Mouse (Mus musculus) limb, embryonic 15.5 days (tissue): ENCODE data around the gene Pdzrn3. TPM values are rescaled to one million over a fixed set of nuclear protein-coding genes. Genes with fewer than 3 reads are reported as not detected.

Experiments
- ATAC-seq: fragments of 200-750 bp; cut with Nextera tagmentation; 2 replicates; pipeline ENCODE4 v1.8.0; 2017; ENCODE audit warnings: low read depth, moderate TSS enrichment; ENCODE audit not compliant: insufficient number of reproducible peaks, low FRiP score, low TSS enrichment
- H3K27ac ChIP-seq: fragments of 300-500 bp; sonication (generic); 2 replicates; pipeline ENCODE4 v1.5.1; 2015; ENCODE audit warnings: moderate library complexity, mild to moderate bottlenecking, inconsistent platforms
- H3K27me3 ChIP-seq: fragments of 300-500 bp; sonication (generic); 2 replicates; pipeline ENCODE4 v1.6.1; 2015; ENCODE audit warnings: inconsistent platforms
- H3K36me3 ChIP-seq: fragments of 300-500 bp; sonication (generic); 2 replicates; pipeline ENCODE4 v1.6.1; 2015; ENCODE audit warnings: inconsistent platforms
- H3K4me1 ChIP-seq: fragments of 300-500 bp; sonication (generic); 2 replicates; pipeline ENCODE4 v1.6.1; 2015; ENCODE audit warnings: inconsistent platforms
- H3K4me2 ChIP-seq: fragments of 300-500 bp; sonication (generic); 2 replicates; pipeline ENCODE4 v1.6.1; 2015; ENCODE audit warnings: mild to moderate bottlenecking, inconsistent platforms
- H3K4me3 ChIP-seq: fragments of 300-500 bp; sonication (generic); 2 replicates; pipeline ENCODE4 v1.5.1; 2015; ENCODE audit warnings: mild to moderate bottlenecking, inconsistent platforms
- H3K9ac ChIP-seq: fragments of 300-500 bp; sonication (generic); 2 replicates; pipeline ENCODE4 v1.6.1; 2015; ENCODE audit warnings: inconsistent platforms
- H3K9me3 ChIP-seq: fragments of 300-500 bp; sonication (generic); 2 replicates; pipeline ENCODE4 v1.6.1; 2016; ENCODE audit warnings: inconsistent platforms
- WGBS: fragments of 180-500 bp; shearing (Covaris S2); methylation state at CpG from one replicate; pipeline ENCODE4 v1.1.7; 2015; 5-methylcytosine and 5-hydroxymethylcytosine counted together
- polyA plus RNA-seq: library from polyadenylated mRNA; unstranded; fragments of >200 nt; fragmentation: Nextera tagmentation; extraction: Ambion mirVana; gene quantifications from 2 replicates; pipeline ENCODE4 v1.2.1, GENCODE M21; 2015

Pdzrn3 gene
- polyA plus RNA-seq, 1 experiment from 2014 or later = 11.7 TPM

DNA sequence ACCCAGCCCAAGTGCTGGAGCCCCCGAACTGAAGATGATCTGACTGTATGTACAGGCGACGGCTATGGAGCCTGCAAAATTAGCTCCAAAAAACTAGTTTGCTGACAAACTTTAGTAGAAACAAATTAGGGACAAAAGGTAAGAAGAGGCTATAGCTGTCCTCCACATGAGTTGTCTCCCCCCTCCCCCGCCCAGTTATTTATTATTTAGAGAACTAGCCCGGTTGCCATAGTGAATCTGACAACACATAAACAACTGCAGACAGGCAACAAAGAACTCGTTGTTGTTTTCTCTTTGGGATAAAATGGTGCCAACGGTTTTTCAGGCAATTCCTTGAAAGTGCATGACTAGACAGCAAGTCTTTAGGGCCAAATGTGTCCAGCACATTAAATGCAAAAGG lies 7.3 kb upstream of the Pdzrn3 start:
- H3K4me2 ChIP-seq = no peak overlapping the region
- no peaks in the 10 kb centered on the region for H3K27me3 ChIP-seq
- H3K9me3 ChIP-seq = no peaks in the 10 kb centered on the region
- 66% methylated on average over 7 of the region's 7 CpGs for WGBS
- no peak for ATAC-seq
- H3K4me3 ChIP-seq = no peak overlapping the region
- H3K9ac ChIP-seq = no peak overlapping the region
- no peak overlapping the region for H3K27ac ChIP-seq
- no peaks in the 10 kb centered on the region for H3K36me3 ChIP-seq
- peaks cover 2% of the 10 kb centered on the region; the same call in 1 of the 2 replicates for H3K4me1 ChIP-seq

DNA sequence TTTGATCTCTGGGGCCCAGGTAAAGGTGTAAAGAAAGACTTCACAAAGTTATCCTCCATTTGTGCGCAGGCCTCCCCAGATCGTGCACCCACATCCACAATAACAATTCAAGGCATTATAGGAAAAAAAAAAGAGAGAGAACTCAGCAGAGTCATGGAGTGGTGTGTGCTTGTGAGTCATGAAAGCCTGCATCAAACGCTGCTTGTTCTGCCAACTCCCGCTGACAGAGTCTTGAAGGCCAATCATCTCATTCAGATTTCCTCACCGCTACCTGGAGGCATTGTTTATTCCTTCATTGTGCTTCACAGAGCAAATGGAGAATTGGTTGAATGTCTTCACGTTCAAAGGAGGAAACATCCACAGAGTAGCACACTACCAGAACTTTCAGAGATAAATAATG lies 6.8 kb upstream of the Pdzrn3 start:
- Histone ChIP-seq H3K4me1 (peaks cover 2% of the 10 kb centered on the region; the same call in 1 of the 2 replicates), H3K36me3 (no peaks in the 10 kb centered on the region), H3K4me3 (no peak overlapping the region), H3K9ac (no peak overlapping the region), H3K4me2 (no peak overlapping the region), H3K9me3 (no peaks in the 10 kb centered on the region), H3K27me3 (no peaks in the 10 kb centered on the region), H3K27ac (no peak overlapping the region)
- 75% methylated on average over 6 of the region's 6 CpGs for WGBS
- ATAC-seq = no peak

DNA sequence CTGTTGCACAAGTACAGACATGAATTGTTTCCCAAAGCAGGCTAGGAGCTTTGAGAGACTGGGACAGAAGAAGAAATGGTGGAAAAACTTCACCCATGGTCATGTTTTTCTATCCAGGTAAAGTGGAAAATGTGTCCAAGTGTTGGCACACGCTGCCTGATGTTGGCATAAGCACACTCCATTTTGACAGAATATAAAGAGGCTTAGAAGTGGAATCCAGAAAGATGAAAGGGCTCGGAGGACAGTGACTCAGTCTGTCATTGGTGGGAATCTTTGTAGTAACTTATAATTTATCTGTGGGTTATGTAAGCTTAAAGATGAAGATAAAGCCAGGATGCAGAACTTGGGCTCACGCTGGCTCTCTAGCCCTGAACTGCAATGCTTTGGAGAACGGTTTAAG lies 5.2 kb upstream of the Pdzrn3 start:
- no peak for ATAC-seq
- H3K4me3 ChIP-seq = no peak overlapping the region
- H3K36me3 ChIP-seq = no peaks in the 10 kb centered on the region
- no peak overlapping the region for H3K27ac ChIP-seq
- no peak overlapping the region for H3K4me2 ChIP-seq
- H3K9me3 ChIP-seq = no peaks in the 10 kb centered on the region
- H3K9ac ChIP-seq = no peak overlapping the region
- WGBS = 76% methylated on average over 4 of the region's 4 CpGs
- H3K4me1 ChIP-seq = peaks cover 8% of the 10 kb centered on the region
- no peaks in the 10 kb centered on the region for H3K27me3 ChIP-seq

DNA sequence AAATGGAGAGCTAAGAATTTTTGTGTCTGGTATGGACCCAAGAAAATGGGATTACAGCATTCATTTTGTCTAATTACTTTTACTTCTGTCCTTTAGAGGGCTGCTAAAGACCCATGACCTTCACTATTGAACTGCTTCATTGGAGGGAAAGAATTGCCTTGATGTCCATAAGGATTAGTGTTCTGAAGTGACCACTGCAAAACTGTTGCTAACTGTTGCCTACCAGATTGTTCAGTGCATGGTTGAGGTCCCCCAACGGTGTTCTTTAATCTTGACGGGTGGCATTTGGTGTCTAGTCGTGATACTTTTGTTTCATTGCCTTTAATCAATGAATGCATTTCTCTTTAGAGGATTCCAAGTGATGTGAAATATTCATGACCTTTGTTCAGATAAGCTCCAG lies 1.8 kb upstream of the Pdzrn3 start:
- H3K9ac ChIP-seq = no peak overlapping the region
- no peak for ATAC-seq
- peaks cover 23% of the 10 kb centered on the region for H3K4me1 ChIP-seq
- 65% methylated on average over 3 of the region's 3 CpGs for WGBS
- H3K9me3 ChIP-seq = no peaks in the 10 kb centered on the region
- H3K27ac ChIP-seq = no peak overlapping the region
- 0 out of 2 replicates have a peak overlapping the region, but pooled peaks have one; percentile 3 for H3K4me2 ChIP-seq
- H3K36me3 ChIP-seq = no peaks in the 10 kb centered on the region
- no peak overlapping the region for H3K4me3 ChIP-seq
- H3K27me3 ChIP-seq = no peaks in the 10 kb centered on the region

DNA sequence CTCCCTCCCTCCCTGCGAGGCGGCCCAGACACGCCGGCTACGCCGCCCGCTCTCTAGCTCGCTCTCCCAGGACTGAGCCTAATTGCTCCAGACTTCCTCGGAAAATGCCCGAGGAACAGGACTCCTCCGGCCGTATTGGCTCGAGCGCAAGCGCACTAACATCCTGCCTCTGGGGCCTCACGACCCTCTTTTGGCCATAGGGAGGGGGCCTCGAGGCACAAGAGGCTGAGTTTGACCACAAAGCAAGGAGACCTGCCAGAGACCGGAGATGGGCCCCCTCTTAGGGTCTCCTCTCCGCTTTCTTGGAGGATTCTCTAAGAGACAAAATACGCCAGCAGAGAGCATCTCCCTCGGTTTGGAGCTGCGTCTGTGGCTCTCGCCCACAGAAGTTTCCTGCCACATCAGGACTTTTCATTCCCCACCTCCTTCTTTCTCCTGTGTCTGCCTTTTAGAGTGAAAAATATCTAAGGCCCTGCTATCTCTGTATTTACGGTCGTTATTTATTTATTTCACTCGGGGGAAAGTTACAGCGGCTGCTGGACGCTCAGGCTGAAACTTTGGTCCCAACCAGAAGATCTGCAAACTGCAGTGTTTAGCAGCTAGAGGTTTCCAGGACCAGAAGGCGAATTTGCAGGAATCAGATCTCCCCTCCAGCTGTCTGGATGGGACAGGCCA lies 375 bp upstream of the Pdzrn3 start:
- Histone ChIP-seq H3K9me3 (no peaks in the 10 kb centered on the region), H3K27ac (peak overlapping the region; percentile 96), H3K4me1 (peaks cover 33% of the 10 kb centered on the region), H3K9ac (peak overlapping the region; percentile 72), H3K27me3 (no peaks in the 10 kb centered on the region), H3K4me3 (peak overlapping the region; percentile 74), H3K36me3 (no peaks in the 10 kb centered on the region), H3K4me2 (peak overlapping the region; percentile 91)
- WGBS = 1% methylated on average over 29 of the region's 29 CpGs
- peak; percentile 84 for ATAC-seq

DNA sequence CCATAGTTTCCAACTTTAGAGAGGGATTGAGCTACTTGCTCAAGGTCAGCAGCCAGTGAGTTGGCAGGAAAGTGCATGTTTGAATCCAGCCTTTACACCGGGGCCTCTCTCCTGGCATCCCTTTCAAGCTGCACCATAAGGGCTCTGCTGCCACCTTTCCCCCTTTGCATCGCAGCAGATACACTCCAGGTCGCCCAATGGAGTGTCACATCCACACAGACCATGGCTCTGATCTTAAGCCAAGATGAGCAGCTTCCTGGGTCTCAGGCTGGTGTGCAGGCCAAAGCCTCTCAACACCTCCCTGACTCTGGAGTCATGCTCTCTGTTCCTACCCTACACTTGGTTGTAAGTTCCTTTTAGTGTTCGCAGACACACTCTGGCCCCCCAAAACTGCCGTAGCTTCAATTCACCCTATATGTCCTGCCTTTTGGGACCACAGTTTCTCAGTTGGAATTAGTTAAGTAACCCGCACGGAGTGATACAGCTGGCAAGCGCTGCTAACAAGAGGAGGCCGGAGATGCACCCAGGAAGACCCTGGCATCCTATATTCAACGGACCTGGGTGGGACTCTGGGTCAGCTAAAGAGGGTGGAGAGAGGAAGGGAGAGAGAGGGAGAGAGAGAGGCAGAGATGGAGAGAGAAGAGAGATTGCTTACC lies 1.1 kb downstream of the Pdzrn3 start:
- peak overlapping the region; percentile 96 for H3K27ac ChIP-seq
- peak overlapping the region; percentile 91 for H3K4me2 ChIP-seq
- no peaks in the 10 kb centered on the region for H3K27me3 ChIP-seq
- no peaks in the 10 kb centered on the region for H3K36me3 ChIP-seq
- no peaks in the 10 kb centered on the region for H3K9me3 ChIP-seq
- no peak for ATAC-seq
- peaks cover 37% of the 10 kb centered on the region for H3K4me1 ChIP-seq
- 1% methylated on average over 10 of the region's 10 CpGs for WGBS
- peak overlapping the region; percentile 72 for H3K9ac ChIP-seq
- H3K4me3 ChIP-seq = peak overlapping the region; percentile 74

DNA sequence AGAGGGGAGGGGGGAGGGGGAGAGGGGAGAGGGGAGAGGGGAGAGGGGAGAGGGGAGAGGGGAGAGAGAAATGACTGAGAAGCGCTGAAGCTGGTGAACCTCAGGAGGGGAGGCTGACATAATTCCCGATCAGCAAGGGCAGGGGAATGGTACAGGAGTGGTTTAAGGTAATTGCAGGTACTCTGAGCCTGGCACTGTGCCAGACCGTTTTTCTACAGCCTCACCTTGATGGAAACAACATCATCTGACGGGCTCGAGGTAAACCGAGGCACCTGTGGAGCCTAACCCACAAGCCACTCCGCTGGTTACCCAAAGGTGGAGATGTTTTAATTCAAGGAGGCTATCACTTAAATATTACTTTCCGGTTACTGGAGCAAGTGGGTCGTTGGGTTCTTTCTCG lies 1.6 kb downstream of the Pdzrn3 start:
- WGBS = 16% methylated on average over 10 of the region's 10 CpGs

DNA sequence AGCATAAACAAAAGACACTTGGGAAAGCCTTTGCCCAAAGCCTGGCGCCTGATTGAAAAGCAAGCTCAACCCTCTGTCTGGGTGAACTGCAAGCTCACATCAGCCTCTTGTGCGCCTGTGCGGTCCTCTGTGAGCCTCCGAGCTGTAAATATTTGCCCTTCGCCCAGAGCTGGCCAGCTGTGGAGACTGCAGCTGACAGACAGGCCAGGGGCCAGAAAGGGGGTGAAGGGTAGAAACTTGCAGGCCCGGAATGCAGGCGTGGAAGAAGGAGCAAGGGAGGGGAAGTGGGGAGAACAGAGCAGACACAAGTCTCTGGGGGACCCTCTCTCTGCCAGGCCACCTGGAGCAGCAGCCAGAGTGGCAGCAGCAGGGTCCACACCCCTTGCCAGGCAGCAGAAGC lies 3.0 kb downstream of the Pdzrn3 start:
- Histone ChIP-seq H3K9me3 (no peaks in the 10 kb centered on the region), H3K27ac (peak overlapping the region; percentile 76), H3K9ac (no peak overlapping the region), H3K27me3 (no peaks in the 10 kb centered on the region), H3K36me3 (no peaks in the 10 kb centered on the region), H3K4me3 (peak overlapping the region; percentile 38), H3K4me2 (peak overlapping the region; percentile 67), H3K4me1 (peaks cover 37% of the 10 kb centered on the region)
- ATAC-seq = peak; percentile 35
- WGBS = 9% methylated on average over 7 of the region's 7 CpGs

More for the DNA sequence above, 1.6 kb downstream of the Pdzrn3 start:
- H3K4me2 ChIP-seq = peak overlapping the region; percentile 91
- peak overlapping the region; percentile 74 for H3K4me3 ChIP-seq
- H3K36me3 ChIP-seq = no peaks in the 10 kb centered on the region
- peaks cover 37% of the 10 kb centered on the region for H3K4me1 ChIP-seq
- no peaks in the 10 kb centered on the region for H3K27me3 ChIP-seq
- no peak for ATAC-seq
- peak overlapping the region; percentile 96 for H3K27ac ChIP-seq
- no peak overlapping the region for H3K9ac ChIP-seq
- H3K9me3 ChIP-seq = no peaks in the 10 kb centered on the region

DNA sequence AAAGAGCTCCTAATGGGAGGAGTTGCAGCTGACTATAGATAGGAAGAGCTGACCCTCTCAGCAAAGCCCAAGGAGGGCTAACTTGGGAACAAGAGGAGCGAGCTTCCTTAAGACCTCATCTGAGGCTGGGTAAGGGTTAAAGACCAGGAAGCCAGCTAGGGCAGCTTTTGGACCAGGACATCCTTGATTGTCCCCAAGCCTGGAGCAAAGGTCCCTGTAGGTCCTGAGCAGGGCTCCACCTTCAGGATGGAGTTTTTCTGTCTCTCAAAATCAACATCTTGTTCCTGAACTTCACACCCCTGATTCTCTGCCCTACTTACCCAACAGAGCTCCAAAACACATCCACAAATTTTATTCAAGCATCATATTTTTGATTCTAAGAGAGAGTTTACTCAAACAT lies 3.5 kb downstream of the Pdzrn3 start:
- ATAC-seq = no peak
- no peaks in the 10 kb centered on the region for H3K36me3 ChIP-seq
- H3K9ac ChIP-seq = no peak overlapping the region
- peak overlapping the region; percentile 38; the same call in 1 of the 2 replicates for H3K4me3 ChIP-seq
- 77% methylated on average over 1 of the region's 1 CpGs for WGBS
- H3K27ac ChIP-seq = no peak overlapping the region
- H3K27me3 ChIP-seq = no peaks in the 10 kb centered on the region
- no peaks in the 10 kb centered on the region for H3K9me3 ChIP-seq
- peaks cover 38% of the 10 kb centered on the region for H3K4me1 ChIP-seq
- peak overlapping the region; percentile 67; the same call in 1 of the 2 replicates for H3K4me2 ChIP-seq

DNA sequence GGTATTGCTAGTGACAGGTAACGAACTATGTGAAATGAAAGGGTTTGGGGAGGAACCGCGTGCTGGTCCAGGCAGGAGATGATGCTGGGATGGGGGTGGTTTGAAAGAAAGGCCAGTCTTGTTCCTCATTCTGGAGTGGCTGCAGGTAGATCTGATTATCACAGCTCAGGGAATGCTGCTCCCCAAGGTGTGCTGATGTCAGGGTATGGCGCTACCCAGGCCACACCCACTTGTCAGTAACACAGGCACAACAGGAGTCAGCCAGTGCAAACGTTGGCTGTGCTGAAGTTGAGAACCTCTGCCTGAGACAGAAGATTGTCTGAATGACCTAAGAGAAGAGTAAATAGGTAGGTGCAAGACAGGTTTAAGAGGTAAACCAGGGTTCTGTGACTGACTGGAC lies 4.7 kb downstream of the Pdzrn3 start:
- Histone ChIP-seq H3K27ac (no peak overlapping the region), H3K4me3 (no peak overlapping the region), H3K9ac (no peak overlapping the region), H3K4me2 (no peak overlapping the region), H3K36me3 (no peaks in the 10 kb centered on the region), H3K9me3 (no peaks in the 10 kb centered on the region), H3K4me1 (peaks cover 36% of the 10 kb centered on the region), H3K27me3 (no peaks in the 10 kb centered on the region)
- WGBS = 71% methylated on average over 5 of the region's 5 CpGs
- ATAC-seq = no peak

DNA sequence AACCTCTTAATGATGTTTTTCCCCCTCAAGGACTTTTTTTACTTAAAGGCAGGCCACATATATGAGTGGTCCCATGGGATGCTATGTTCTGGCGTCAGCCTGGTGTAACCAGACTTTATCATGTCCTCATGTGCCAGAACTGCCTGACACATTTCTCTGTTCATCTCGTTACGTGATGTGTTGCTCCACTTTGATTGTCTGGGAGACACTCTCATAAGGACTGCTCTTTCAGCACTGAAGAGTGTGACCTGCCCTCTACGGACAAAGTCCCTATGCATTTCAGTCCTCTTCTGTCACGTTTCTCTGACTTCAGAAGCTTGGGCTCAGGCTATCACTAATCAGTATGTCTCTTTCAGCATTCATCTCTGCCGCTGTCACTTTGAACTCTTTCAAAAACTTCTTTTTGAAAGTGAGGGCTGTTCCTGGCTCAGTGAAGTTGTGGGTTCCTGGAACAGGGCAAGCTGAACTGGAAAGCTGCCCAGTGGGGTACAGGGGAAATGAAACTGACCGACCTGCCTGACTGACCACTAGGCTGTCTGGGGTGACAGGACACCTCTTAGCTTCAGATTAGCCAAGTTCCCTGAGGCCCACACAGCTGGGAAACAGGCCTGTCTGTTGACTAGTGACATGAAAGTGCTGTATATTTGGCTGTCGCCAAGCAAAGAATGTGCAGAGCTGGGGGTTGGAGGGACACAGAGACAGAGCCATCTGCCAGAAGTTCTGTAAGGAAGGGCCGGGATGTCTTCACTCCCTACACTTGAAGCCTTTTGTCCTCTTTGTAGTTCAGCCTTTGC lies 10.7 kb downstream of the Pdzrn3 start:
- Histone ChIP-seq H3K4me3 (no peak overlapping the region), H3K4me1 (peaks cover 24% of the 10 kb centered on the region), H3K27me3 (no peaks in the 10 kb centered on the region), H3K36me3 (no peaks in the 10 kb centered on the region), H3K9me3 (no peaks in the 10 kb centered on the region), H3K4me2 (no peak overlapping the region), H3K27ac (no peak overlapping the region), H3K9ac (no peak overlapping the region)
- WGBS = 57% methylated on average over 9 of the region's 9 CpGs
- ATAC-seq = no peak

DNA sequence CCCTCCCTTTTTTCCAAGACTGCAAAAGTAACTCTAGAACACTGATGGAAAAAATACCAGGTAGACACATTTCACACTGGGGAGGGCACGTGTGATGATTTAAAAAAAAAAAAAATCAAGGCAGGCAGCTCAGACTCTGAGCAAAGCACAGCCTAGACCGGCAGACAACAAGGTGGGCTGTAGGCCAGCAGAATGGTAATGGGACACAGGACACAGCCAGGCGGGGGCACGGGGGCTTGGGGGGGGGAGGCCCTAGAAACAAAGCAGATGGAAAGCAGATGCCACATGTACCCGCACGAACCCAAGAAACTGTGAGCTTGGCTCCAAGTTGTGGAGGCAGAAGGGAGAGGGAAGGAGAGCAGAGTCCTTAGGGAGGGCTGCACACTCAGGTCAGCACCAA lies 11.9 kb downstream of the Pdzrn3 start:
- Histone ChIP-seq H3K4me3 (no peak overlapping the region), H3K36me3 (peaks cover 8% of the 10 kb centered on the region), H3K27me3 (no peaks in the 10 kb centered on the region), H3K4me2 (no peak overlapping the region), H3K9ac (no peak overlapping the region), H3K9me3 (no peaks in the 10 kb centered on the region), H3K27ac (no peak overlapping the region), H3K4me1 (peaks cover 24% of the 10 kb centered on the region)
- no peak for ATAC-seq
- WGBS = 40% methylated on average over 6 of the region's 6 CpGs
